Mouse (Mus musculus): ENCODE measurements around the gene Map4k5. TPM values are rescaled to one million over a fixed set of nuclear protein-coding genes. Genes with fewer than 3 reads are reported as not detected.

The Map4k5 gene
- polyA plus RNA-seq, 1 experiment from 2014 or later: 30.9 TPM

- Histone ChIP-seq H3K36me3 (peaks cover 48% of the 10 kb centered on the region), H3K27me3 (no peaks in the 10 kb centered on the region), H3K9ac (no peak overlapping the region), H3K4me1 (replicated peaks) (no peaks in the 10 kb centered on the region), H3K9me3 (no peaks in the 10 kb centered on the region), H3K4me2 (no peak overlapping the region), H3K4me3 (no peak overlapping the region), H3K27ac (no peak overlapping the region)
- no peak for ATAC-seq (ENCODE audit: low FRiP score)
- 55% methylated on average over 2 of the region's 2 CpGs for whole genome bisulfite sequencing
Observed at GRCm38 (mm10) chr12:69828214-69828613, 64.8 kb downstream of the Map4k5 start.

- Histone ChIP-seq H3K27me3 (no peaks in the 10 kb centered on the region), H3K4me3 (no peak overlapping the region), H3K9ac (no peak overlapping the region), H3K36me3 (peaks cover 74% of the 10 kb centered on the region), H3K27ac (no peak overlapping the region), H3K4me1 (replicated peaks) (no peaks in the 10 kb centered on the region), H3K9me3 (no peaks in the 10 kb centered on the region), H3K4me2 (no peak overlapping the region)
- 84% methylated on average over 9 of the region's 9 CpGs for WGBS
- no peak for ATAC-seq (ENCODE audit: low FRiP score)
Observed at GRCm38 (mm10) chr12:69824881-69825597, 68.0 kb downstream of the Map4k5 start.

- H3K36me3 ChIP-seq: peaks cover 73% of the 10 kb centered on the region
- no peak overlapping the region for H3K4me3 ChIP-seq
- no peak for ATAC-seq (ENCODE audit: low FRiP score)
- peak overlapping the region; percentile 30; the same call in 1 of the 2 replicates for H3K27ac ChIP-seq
- no peak overlapping the region for H3K9ac ChIP-seq
- no peaks in the 10 kb centered on the region for H3K9me3 ChIP-seq
- 0 out of 2 replicates have a peak, but pooled peaks cover 5% of the 10 kb centered on the region for H3K4me1 ChIP-seq (replicated peaks)
- no peak overlapping the region for H3K4me2 ChIP-seq
- WGBS: 40% methylated on average over 6 of the region's 6 CpGs
- H3K27me3 ChIP-seq: no peaks in the 10 kb centered on the region
Observed at GRCm38 (mm10) chr12:69814272-69814671, 78.7 kb downstream of the Map4k5 start.

GRCm38 (mm10) chr12:69813596-69813995 is 79.4 kb downstream of the Map4k5 start:
- no peak overlapping the region for H3K9ac ChIP-seq

GRCm38 (mm10) chr12:69812986-69813385 is 80.0 kb downstream of the Map4k5 start:
- Histone ChIP-seq H3K4me3 (no peak overlapping the region), H3K36me3 (peaks cover 73% of the 10 kb centered on the region), H3K4me1 (replicated peaks) (0 out of 2 replicates have a peak, but pooled peaks cover 5% of the 10 kb centered on the region), H3K4me2 (no peak overlapping the region), H3K27ac (no peak overlapping the region), H3K9me3 (no peaks in the 10 kb centered on the region), H3K9ac (no peak overlapping the region), H3K27me3 (no peaks in the 10 kb centered on the region)
- WGBS: 80% methylated on average over 3 of the region's 3 CpGs
- no peak for ATAC-seq (ENCODE audit: low FRiP score)

More at GRCm38 (mm10) chr12:69813596-69813995, 79.4 kb downstream of the Map4k5 start:
- Histone ChIP-seq H3K4me1 (replicated peaks) (0 out of 2 replicates have a peak, but pooled peaks cover 5% of the 10 kb centered on the region), H3K27ac (no peak overlapping the region), H3K27me3 (no peaks in the 10 kb centered on the region), H3K4me2 (no peak overlapping the region), H3K9me3 (no peaks in the 10 kb centered on the region), H3K36me3 (peaks cover 72% of the 10 kb centered on the region), H3K4me3 (no peak overlapping the region)
- ATAC-seq (ENCODE audit: low FRiP score): no peak
- WGBS: 65% methylated on average over 2 of the region's 2 CpGs

GRCm38 (mm10) chr12:69811976-69812375 is 81.0 kb downstream of the Map4k5 start:
- no peak overlapping the region for H3K9ac ChIP-seq
- no peaks in the 10 kb centered on the region for H3K9me3 ChIP-seq
- H3K27ac ChIP-seq: no peak overlapping the region
- H3K4me3 ChIP-seq: no peak overlapping the region
- H3K27me3 ChIP-seq: no peaks in the 10 kb centered on the region
- ATAC-seq (ENCODE audit: low FRiP score): no peak
- 0 out of 2 replicates have a peak, but pooled peaks cover 5% of the 10 kb centered on the region for H3K4me1 ChIP-seq (replicated peaks)
- WGBS: 70% methylated on average over 1 of the region's 1 CpGs
- no peak overlapping the region for H3K4me2 ChIP-seq
- H3K36me3 ChIP-seq: peaks cover 70% of the 10 kb centered on the region

- Histone ChIP-seq H3K27ac (no peak overlapping the region), H3K9ac (no peak overlapping the region), H3K36me3 (peaks cover 65% of the 10 kb centered on the region), H3K27me3 (no peaks in the 10 kb centered on the region), H3K4me1 (replicated peaks) (0 out of 2 replicates have a peak, but pooled peaks cover 5% of the 10 kb centered on the region), H3K4me3 (no peak overlapping the region), H3K9me3 (no peaks in the 10 kb centered on the region), H3K4me2 (no peak overlapping the region)
- 89% methylated on average over 3 of the region's 3 CpGs for WGBS
- no peak for ATAC-seq (ENCODE audit: low FRiP score)
Observed at GRCm38 (mm10) chr12:69809439-69809838, 83.6 kb downstream of the Map4k5 start.

GRCm38 (mm10) chr12:69807399-69807985 is 85.5 kb downstream of the Map4k5 start:
- no peak for ATAC-seq (ENCODE audit: low FRiP score)
- Histone ChIP-seq H3K36me3 (peaks cover 59% of the 10 kb centered on the region), H3K4me2 (no peak overlapping the region), H3K9ac (no peak overlapping the region), H3K27me3 (no peaks in the 10 kb centered on the region), H3K4me3 (no peak overlapping the region), H3K9me3 (no peaks in the 10 kb centered on the region), H3K4me1 (replicated peaks) (no peaks in the 10 kb centered on the region), H3K27ac (no peak overlapping the region)
- WGBS: 84% methylated on average over 11 of the region's 11 CpGs

- no peak for ATAC-seq (ENCODE audit: low FRiP score)
- Histone ChIP-seq H3K4me3 (no peak overlapping the region), H3K9ac (no peak overlapping the region), H3K27me3 (no peaks in the 10 kb centered on the region), H3K9me3 (no peaks in the 10 kb centered on the region), H3K4me2 (no peak overlapping the region), H3K36me3 (peaks cover 54% of the 10 kb centered on the region), H3K27ac (no peak overlapping the region), H3K4me1 (replicated peaks) (no peaks in the 10 kb centered on the region)
- WGBS: 83% methylated on average over 6 of the region's 6 CpGs
Observed at GRCm38 (mm10) chr12:69805148-69805547, 87.9 kb downstream of the Map4k5 start.

GRCm38 (mm10) chr12:69804393-69805070 is 88.5 kb downstream of the Map4k5 start:
- peaks cover 53% of the 10 kb centered on the region for H3K36me3 ChIP-seq
- no peaks in the 10 kb centered on the region for H3K4me1 ChIP-seq (replicated peaks)
- no peak overlapping the region for H3K9ac ChIP-seq
- no peaks in the 10 kb centered on the region for H3K27me3 ChIP-seq
- H3K4me3 ChIP-seq: no peak overlapping the region
- 96% methylated on average over 10 of the region's 10 CpGs for WGBS
- no peak overlapping the region for H3K27ac ChIP-seq
- no peak for ATAC-seq (ENCODE audit: low FRiP score)
- H3K4me2 ChIP-seq: no peak overlapping the region
- H3K9me3 ChIP-seq: no peaks in the 10 kb centered on the region

GRCm38 (mm10) chr12:69803196-69803595 is 89.8 kb downstream of the Map4k5 start:
- 89% methylated on average over 4 of the region's 6 CpGs for WGBS
- H3K4me3 ChIP-seq: no peak overlapping the region
- no peak overlapping the region for H3K27ac ChIP-seq
- H3K9ac ChIP-seq: no peak overlapping the region
- peaks cover 42% of the 10 kb centered on the region for H3K36me3 ChIP-seq
- no peaks in the 10 kb centered on the region for H3K27me3 ChIP-seq
- H3K4me1 ChIP-seq (replicated peaks): no peaks in the 10 kb centered on the region
- H3K4me2 ChIP-seq: no peak overlapping the region
- no peak for ATAC-seq (ENCODE audit: low FRiP score)
- H3K9me3 ChIP-seq: no peaks in the 10 kb centered on the region

- Histone ChIP-seq H3K27me3 (no peaks in the 10 kb centered on the region), H3K9ac (no peak overlapping the region), H3K4me2 (no peak overlapping the region), H3K4me1 (replicated peaks) (no peaks in the 10 kb centered on the region), H3K4me3 (no peak overlapping the region), H3K36me3 (peaks cover 20% of the 10 kb centered on the region), H3K27ac (no peak overlapping the region), H3K9me3 (no peaks in the 10 kb centered on the region)
- no peak for ATAC-seq (ENCODE audit: low FRiP score)
- WGBS: 94% methylated on average over 4 of the region's 4 CpGs
Observed at GRCm38 (mm10) chr12:69800586-69800985, 92.4 kb downstream of the Map4k5 start.

Measured in hindbrain, embryonic 13.5 days (tissue).